9 mouse cellular contexts compared by ENCODE assay signal in genomic region chr3:89449541-89449940, GRCm38 (mm10). TPM values are rescaled to one million over a fixed set of nuclear protein-coding genes. Genes with fewer than 3 reads are reported as not detected.
DNase-seq lines count a peak whose midpoint lies in the region; ATAC-seq lines count a peak whose summit lies in the region.
"Had no signal": no experiment of that assay in that cellular context is flagged by ENCODE, and none has a peak within 500 bp of the region (broad histone marks: within the 10 kb centered on the region; RNA-seq: fewer than 3 reads in every experiment).

No protein-coding gene starts in this region.

- no peak overlapping the region for H3K27ac ChIP-seq in embryonic facial prominence, embryonic 10.5 days (replicated peaks)
- no peak overlapping the region for H3K27ac ChIP-seq in intestine, embryonic 16.5 days (ENCODE audit: low read length)
- H3K27ac ChIP-seq in limb, embryonic 10.5 days: no peak overlapping the region
- no peak overlapping the region for H3K27ac ChIP-seq in midbrain, embryonic 14.5 days (replicated peaks; ENCODE audit: low read depth, low read length)
- H3K27ac ChIP-seq: embryonic facial prominence, embryonic 12.5 days had no signal

- 43% methylated on average over 7 of the region's 7 CpGs for WGBS in embryonic facial prominence, embryonic 10.5 days
- WGBS in intestine, embryonic 16.5 days: 52% methylated on average over 7 of the region's 7 CpGs
- 50% methylated on average over 7 of the region's 7 CpGs for WGBS in limb, embryonic 10.5 days
- WGBS in midbrain, embryonic 14.5 days: 37% methylated on average over 7 of the region's 7 CpGs

- no peaks in the 10 kb centered on the region for H3K27me3 ChIP-seq in embryonic facial prominence, embryonic 10.5 days (replicated peaks; ENCODE audit: low read depth, poor library complexity, severe bottlenecking)
- no peaks in the 10 kb centered on the region for H3K27me3 ChIP-seq in intestine, embryonic 16.5 days (replicated peaks; ENCODE audit: control insufficient read depth, insufficient read depth, low read length)
- H3K27me3 ChIP-seq in limb, embryonic 10.5 days (ENCODE audit: low read depth, poor library complexity, severe bottlenecking): no peaks in the 10 kb centered on the region
- H3K27me3 ChIP-seq in midbrain, embryonic 14.5 days (ENCODE audit: control insufficient read depth, insufficient read depth, low read length): no peaks in the 10 kb centered on the region
- H3K27me3 ChIP-seq: embryonic facial prominence, embryonic 12.5 days had no signal

- H3K36me3 ChIP-seq in embryonic facial prominence, embryonic 10.5 days (replicated peaks): peaks cover 39% of the 10 kb centered on the region
- peaks cover 8% of the 10 kb centered on the region; the same call in 1 of the 2 replicates for H3K36me3 ChIP-seq in intestine, embryonic 16.5 days (ENCODE audit: control insufficient read depth, insufficient read depth, low read length)
- peaks cover 27% of the 10 kb centered on the region for H3K36me3 ChIP-seq in limb, embryonic 10.5 days
- no peaks in the 10 kb centered on the region for H3K36me3 ChIP-seq in midbrain, embryonic 14.5 days (ENCODE audit: control insufficient read depth, insufficient read depth, low read length)

- no peak overlapping the region for H3K4me2 ChIP-seq in intestine, embryonic 16.5 days (ENCODE audit: low read depth, low read length)
- no peak overlapping the region for H3K4me2 ChIP-seq in midbrain, embryonic 14.5 days (ENCODE audit: low read length)
- H3K4me2 ChIP-seq: embryonic facial prominence, embryonic 12.5 days had no signal

- H3K4me3 ChIP-seq in embryonic facial prominence, embryonic 10.5 days: no peak overlapping the region
- H3K4me3 ChIP-seq in intestine, embryonic 16.5 days (ENCODE audit: low read length): no peak overlapping the region
- no peak overlapping the region for H3K4me3 ChIP-seq in limb, embryonic 10.5 days
- no peak overlapping the region for H3K4me3 ChIP-seq in midbrain, embryonic 14.5 days (replicated peaks; ENCODE audit: low read depth, low read length)
- H3K4me3 ChIP-seq: embryonic facial prominence, embryonic 12.5 days had no signal

- ATAC-seq in granulocyte monocyte progenitor cell, adult 5-6 weeks (replicated peaks; ENCODE audit: poor library complexity, severe bottlenecking): peak; percentile 72
- peak; percentile 51 for ATAC-seq in intestine, embryonic 16.5 days
- ATAC-seq in midbrain, embryonic 14.5 days (ENCODE audit: low FRiP score, low TSS enrichment): peak; percentile 34

- no peak overlapping the region for H3K9ac ChIP-seq in intestine, embryonic 16.5 days (ENCODE audit: low read depth, low read length)
- H3K9ac ChIP-seq in midbrain, embryonic 14.5 days (replicated peaks; ENCODE audit: low read length): no peak overlapping the region
- H3K9ac ChIP-seq: embryonic facial prominence, embryonic 12.5 days had no signal

- peak; percentile 83 to 84 for DNase-seq in B cell, adult 2 months
- peak; percentile 87 for DNase-seq in adrenal gland, postnatal 14 days
- DNase-seq in embryonic facial prominence, embryonic 10.5 days (ENCODE audit: low spot score): peak; percentile 72
- DNase-seq in limb, embryonic 10.5 days (ENCODE audit: low spot score): peak; percentile 75
- peak; percentile 82 for DNase-seq in midbrain, embryonic 14.5 days
- DNase-seq in spleen, postnatal 10 days (ENCODE audit: low spot score in 2 of 2): peak; percentile 76 to 88

- peaks cover 35% of the 10 kb centered on the region for H3K4me1 ChIP-seq in embryonic facial prominence, embryonic 10.5 days
- H3K4me1 ChIP-seq in intestine, embryonic 16.5 days (ENCODE audit: control insufficient read depth, insufficient read depth, low read length): 0 out of 2 replicates have a peak, but pooled peaks cover 7% of the 10 kb centered on the region
- H3K4me1 ChIP-seq in limb, embryonic 10.5 days: peaks cover 20% of the 10 kb centered on the region
- H3K4me1 ChIP-seq in midbrain, embryonic 14.5 days (ENCODE audit: control insufficient read depth, insufficient read depth, low read length): no peaks in the 10 kb centered on the region

- H3K9me3 ChIP-seq in embryonic facial prominence, embryonic 10.5 days: no peaks in the 10 kb centered on the region
- no peaks in the 10 kb centered on the region for H3K9me3 ChIP-seq in intestine, embryonic 16.5 days (ENCODE audit: control insufficient read depth, low read length)
- H3K9me3 ChIP-seq in limb, embryonic 10.5 days (replicated peaks): no peaks in the 10 kb centered on the region
- H3K9me3 ChIP-seq in midbrain, embryonic 14.5 days (ENCODE audit: control insufficient read depth, low read length): no peaks in the 10 kb centered on the region
- H3K9me3 ChIP-seq: embryonic facial prominence, embryonic 12.5 days had no signal

RNA-seq across cellular contexts. Expression of gene Pmvk, which starts 4.8 kb away (rescaled TPM):
- total RNA-seq in adrenal gland, postnatal 14 days (2021): 16.6 and 19.0 TPM in 2 replicates
- polyA plus RNA-seq in embryonic facial prominence, embryonic 10.5 days (2016; fragmentation: Nextera tagmentation; extraction: Ambion mirVana): 66.4 and 67.6 TPM in 2 replicates
- total RNA-seq in granulocyte monocyte progenitor cell, adult 5-6 weeks (2014; fragmentation: Nextera tagmentation): 13.3 and 20.7 TPM in 2 replicates
- total RNA-seq in granulocyte monocyte progenitor cell, adult 5-6 weeks (2017): 9.5 and 22.8 TPM in 2 replicates
- polyA plus RNA-seq in intestine, embryonic 16.5 days (2015; fragmentation: Nextera tagmentation; extraction: Ambion mirVana): 72.2 and 77.0 TPM in 2 replicates
- polyA plus RNA-seq in limb, embryonic 10.5 days (2016; fragmentation: Nextera tagmentation; extraction: Ambion mirVana): 63.6 and 65.9 TPM in 2 replicates
- polyA plus RNA-seq in midbrain, embryonic 14.5 days (2014; fragmentation: Nextera tagmentation; extraction: Ambion mirVana): 106 and 132 TPM in 2 replicates

RNA-seq across cellular contexts. Expression of gene Pbxip1, which starts 13.0 kb away (rescaled TPM):
- 43.9 and 48.7 TPM in 2 replicates for total RNA-seq in adrenal gland, postnatal 14 days (2021)
- 17.5 and 20.1 TPM in 2 replicates for polyA plus RNA-seq in embryonic facial prominence, embryonic 10.5 days (2016; fragmentation: Nextera tagmentation; extraction: Ambion mirVana)
- total RNA-seq in granulocyte monocyte progenitor cell, adult 5-6 weeks (2014; fragmentation: Nextera tagmentation): 9.7 TPM in 2 replicates
- total RNA-seq in granulocyte monocyte progenitor cell, adult 5-6 weeks (2017): 7.8 and 12.2 TPM in 2 replicates
- polyA plus RNA-seq in intestine, embryonic 16.5 days (2015; fragmentation: Nextera tagmentation; extraction: Ambion mirVana): 45.1 and 46.6 TPM in 2 replicates
- 13.0 and 19.2 TPM in 2 replicates for polyA plus RNA-seq in limb, embryonic 10.5 days (2016; fragmentation: Nextera tagmentation; extraction: Ambion mirVana)
- polyA plus RNA-seq in midbrain, embryonic 14.5 days (2014; fragmentation: Nextera tagmentation; extraction: Ambion mirVana): 7.6 and 9.7 TPM in 2 replicates

RNA-seq across cellular contexts. Expression of gene Pygo2, which starts 19.5 kb away (rescaled TPM):
- total RNA-seq in adrenal gland, postnatal 14 days (2021): 36.4 and 48.3 TPM in 2 replicates
- 47.4 and 48.9 TPM in 2 replicates for polyA plus RNA-seq in embryonic facial prominence, embryonic 10.5 days (2016; fragmentation: Nextera tagmentation; extraction: Ambion mirVana)
- 18.9 and 35.2 TPM in 2 replicates for total RNA-seq in granulocyte monocyte progenitor cell, adult 5-6 weeks (2014; fragmentation: Nextera tagmentation)
- total RNA-seq in granulocyte monocyte progenitor cell, adult 5-6 weeks (2017): 8.8 and 8.9 TPM in 2 replicates
- polyA plus RNA-seq in intestine, embryonic 16.5 days (2015; fragmentation: Nextera tagmentation; extraction: Ambion mirVana): 24.8 and 25.7 TPM in 2 replicates
- 50.7 and 53.5 TPM in 2 replicates for polyA plus RNA-seq in limb, embryonic 10.5 days (2016; fragmentation: Nextera tagmentation; extraction: Ambion mirVana)
- 43.4 and 50.6 TPM in 2 replicates for polyA plus RNA-seq in midbrain, embryonic 14.5 days (2014; fragmentation: Nextera tagmentation; extraction: Ambion mirVana)

RNA-seq across cellular contexts. Expression of gene Shc1, which starts 31.3 kb away (rescaled TPM):
- total RNA-seq in adrenal gland, postnatal 14 days (2021): 80.5 and 94.6 TPM in 2 replicates
- 82.0 and 82.1 TPM in 2 replicates for polyA plus RNA-seq in embryonic facial prominence, embryonic 10.5 days (2016; fragmentation: Nextera tagmentation; extraction: Ambion mirVana)
- total RNA-seq in granulocyte monocyte progenitor cell, adult 5-6 weeks (2014; fragmentation: Nextera tagmentation): 51.2 and 75.8 TPM in 2 replicates
- 37.7 and 49.1 TPM in 2 replicates for total RNA-seq in granulocyte monocyte progenitor cell, adult 5-6 weeks (2017)
- polyA plus RNA-seq in intestine, embryonic 16.5 days (2015; fragmentation: Nextera tagmentation; extraction: Ambion mirVana): 85.4 and 89.1 TPM in 2 replicates
- polyA plus RNA-seq in limb, embryonic 10.5 days (2016; fragmentation: Nextera tagmentation; extraction: Ambion mirVana): 82.6 and 96.2 TPM in 2 replicates
- 5.9 and 10.2 TPM in 2 replicates for polyA plus RNA-seq in midbrain, embryonic 14.5 days (2014; fragmentation: Nextera tagmentation; extraction: Ambion mirVana)

RNA-seq across cellular contexts. Expression of gene Cks1b, which starts 31.4 kb away (rescaled TPM):
- total RNA-seq in adrenal gland, postnatal 14 days (2021): 34.9 and 38.0 TPM in 2 replicates
- polyA plus RNA-seq in embryonic facial prominence, embryonic 10.5 days (2016; fragmentation: Nextera tagmentation; extraction: Ambion mirVana): 786 and 805 TPM in 2 replicates
- 178 and 260 TPM in 2 replicates for total RNA-seq in granulocyte monocyte progenitor cell, adult 5-6 weeks (2014; fragmentation: Nextera tagmentation)
- total RNA-seq in granulocyte monocyte progenitor cell, adult 5-6 weeks (2017): 194 and 212 TPM in 2 replicates
- polyA plus RNA-seq in intestine, embryonic 16.5 days (2015; fragmentation: Nextera tagmentation; extraction: Ambion mirVana): 269 and 311 TPM in 2 replicates
- 898 and 922 TPM in 2 replicates for polyA plus RNA-seq in limb, embryonic 10.5 days (2016; fragmentation: Nextera tagmentation; extraction: Ambion mirVana)
- polyA plus RNA-seq in midbrain, embryonic 14.5 days (2014; fragmentation: Nextera tagmentation; extraction: Ambion mirVana): 103 and 115 TPM in 2 replicates
